Mouse (Mus musculus) C2C12 (cell line): ENCODE data around the gene Gm37240.

ENCODE experiments used
- CEBPB ChIP-seq: IDR thresholded peaks from one replicate; pipeline ENCODE4 v1.6.1; 2011; ENCODE audit warnings: low read depth, mild to moderate bottlenecking, control low read depth, moderate library complexity
- CTCF ChIP-seq: IDR thresholded peaks from one replicate; pipeline ENCODE4 v1.5.1; 2011; ENCODE audit not compliant: control insufficient read depth, insufficient read depth, insufficient read length
- MAX ChIP-seq: IDR thresholded peaks from one replicate; pipeline ENCODE4 v1.6.1; 2011; ENCODE audit warnings: mild to moderate bottlenecking, control low read depth
- USF1 ChIP-seq: IDR thresholded peaks from one replicate; pipeline ENCODE4 v1.6.1; 2011; ENCODE audit warnings: low read depth, mild to moderate bottlenecking, control low read depth, moderate library complexity

GRCm38 (mm10) chr3:85564603-85565002 is 322.7 kb downstream of the Gm37240 start:
- no peak for TF ChIP-seq CTCF
- no peak for TF ChIP-seq MAX
- no peak for TF ChIP-seq CEBPB
- no peak for TF ChIP-seq USF1
